Mouse (Mus musculus): ENCODE measurements around the gene Edem2. TPM values are rescaled to one million over a fixed set of nuclear protein-coding genes. Genes with fewer than 3 reads are reported as not detected.
"Not testable (repeated sequence)": the region's sequence is repeated elsewhere in the genome, so short reads cannot be mapped to it uniquely, and the experiment has no call there.

Gene Edem2
- polyA plus RNA-seq, 1 experiment from 2014 or later = 33.7 TPM

DNA sequence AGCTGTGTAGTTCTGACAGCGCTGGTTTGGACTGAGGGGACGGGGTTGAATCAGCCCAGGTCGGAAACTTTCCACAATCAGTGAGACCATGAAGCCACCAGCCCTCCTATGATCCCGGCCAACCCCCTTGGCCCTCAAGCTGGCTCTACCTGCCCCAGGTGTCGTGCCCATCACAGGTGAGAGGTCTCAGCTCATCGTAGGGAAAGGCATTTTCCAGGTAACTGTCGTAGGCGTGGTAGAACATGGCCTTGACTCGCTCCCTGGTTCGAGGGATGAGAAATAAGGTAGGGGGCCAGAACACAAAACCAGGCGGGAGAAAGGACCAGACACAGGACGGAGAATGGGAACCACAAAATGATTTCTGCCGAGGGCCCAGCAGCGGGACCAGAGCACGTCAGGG is 533 bp downstream of the Edem2 start:
- no peak overlapping the region for H3K27ac ChIP-seq
- peak overlapping the region; percentile 51 for H3K9ac ChIP-seq
- no peaks in the 10 kb centered on the region for H3K9me3 ChIP-seq
- H3K4me3 ChIP-seq = peak overlapping the region; percentile 93
- H3K27me3 ChIP-seq = no peaks in the 10 kb centered on the region
- peaks cover 12% of the 10 kb centered on the region for H3K4me1 ChIP-seq
- H3K36me3 ChIP-seq = peaks cover 8% of the 10 kb centered on the region; the same call in 1 of the 2 replicates
- H3K4me2 ChIP-seq = peak overlapping the region; percentile 82
- ATAC-seq (ENCODE audit: insufficient number of reproducible peaks, low FRiP score, low TSS enrichment, low read depth) = no peak
- WGBS = 6% methylated on average over 15 of the region's 15 CpGs

- Histone ChIP-seq H3K4me2 (no peak overlapping the region), H3K9me3 (no peaks in the 10 kb centered on the region), H3K4me1 (peaks cover 12% of the 10 kb centered on the region), H3K27me3 (no peaks in the 10 kb centered on the region), H3K27ac (no peak overlapping the region), H3K9ac (no peak overlapping the region), H3K4me3 (no peak overlapping the region), H3K36me3 (peaks cover 10% of the 10 kb centered on the region; the same call in 1 of the 2 replicates)
- no peak for ATAC-seq (ENCODE audit: insufficient number of reproducible peaks, low FRiP score, low TSS enrichment, low read depth)
- 61% methylated on average over 7 of the region's 7 CpGs for WGBS
Measured at GRCm38 (mm10) chr2:155727764-155728395, 1.4 kb downstream of the Edem2 start.

GRCm38 (mm10) chr2:155726302-155726701 is 3.0 kb downstream of the Edem2 start:
- 82% methylated on average over 7 of the region's 7 CpGs for WGBS
- Histone ChIP-seq H3K27me3 (no peaks in the 10 kb centered on the region), H3K9me3 (no peaks in the 10 kb centered on the region), H3K36me3 (peaks cover 19% of the 10 kb centered on the region), H3K27ac (no peak overlapping the region), H3K4me3 (no peak overlapping the region), H3K4me2 (no peak overlapping the region), H3K9ac (no peak overlapping the region), H3K4me1 (peaks cover 12% of the 10 kb centered on the region)
- ATAC-seq (ENCODE audit: insufficient number of reproducible peaks, low FRiP score, low TSS enrichment, low read depth) = no peak

DNA sequence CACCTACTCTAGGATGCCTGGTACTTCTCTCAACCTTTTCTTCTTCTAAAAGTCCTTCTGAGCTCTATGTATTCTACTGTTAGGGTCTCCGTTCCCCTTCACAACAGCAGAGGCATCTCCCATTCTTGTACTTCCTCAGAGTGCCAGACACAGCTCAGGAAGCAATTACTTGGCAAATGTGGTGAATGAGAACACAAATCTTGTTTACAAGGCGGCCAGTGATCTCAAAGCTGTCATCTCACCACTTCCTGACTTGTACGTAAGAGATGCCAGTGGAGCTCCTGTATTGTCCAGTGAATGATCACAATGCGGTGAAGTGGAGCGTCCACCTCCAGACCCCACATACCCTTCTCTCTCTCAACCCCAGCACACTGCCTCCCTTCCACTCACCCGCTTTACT is 4.7 kb downstream of the Edem2 start:
- no peak overlapping the region for H3K9ac ChIP-seq

DNA sequence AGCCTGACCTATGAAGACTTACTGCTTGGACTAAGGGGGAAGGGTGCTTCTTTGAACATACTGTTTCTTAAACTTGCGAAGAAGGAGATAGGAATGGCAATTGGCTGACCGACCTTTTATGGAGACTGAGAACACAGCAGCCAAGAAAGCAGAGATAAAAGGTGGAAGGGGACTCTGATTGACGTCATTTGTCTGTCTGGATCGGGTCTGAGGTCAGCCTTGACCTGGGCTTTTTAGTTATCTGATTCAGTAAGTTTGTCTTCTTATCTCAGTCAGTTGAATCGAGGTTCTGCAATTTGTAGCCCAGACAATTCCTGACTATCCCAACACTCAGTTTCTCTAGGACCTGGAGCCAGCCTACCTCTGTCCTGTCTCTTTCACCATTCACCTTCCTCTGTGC is 5.2 kb downstream of the Edem2 start:
- Histone ChIP-seq H3K4me3 (no peak overlapping the region), H3K27ac (no peak overlapping the region), H3K9me3 (no peaks in the 10 kb centered on the region), H3K4me2 (no peak overlapping the region), H3K36me3 (peaks cover 31% of the 10 kb centered on the region), H3K4me1 (peaks cover 11% of the 10 kb centered on the region), H3K27me3 (no peaks in the 10 kb centered on the region), H3K9ac (no peak overlapping the region)
- WGBS = 67% methylated on average over 5 of the region's 5 CpGs
- ATAC-seq (ENCODE audit: insufficient number of reproducible peaks, low FRiP score, low TSS enrichment, low read depth) = no peak

More for the DNA sequence above, 4.7 kb downstream of the Edem2 start:
- H3K9me3 ChIP-seq = no peaks in the 10 kb centered on the region
- no peak for ATAC-seq (ENCODE audit: insufficient number of reproducible peaks, low FRiP score, low TSS enrichment, low read depth)
- no peaks in the 10 kb centered on the region for H3K27me3 ChIP-seq
- 85% methylated on average over 6 of the region's 6 CpGs for WGBS
- H3K27ac ChIP-seq = no peak overlapping the region
- no peak overlapping the region for H3K4me3 ChIP-seq
- H3K4me2 ChIP-seq = no peak overlapping the region
- peaks cover 12% of the 10 kb centered on the region for H3K4me1 ChIP-seq
- peaks cover 27% of the 10 kb centered on the region for H3K36me3 ChIP-seq

DNA sequence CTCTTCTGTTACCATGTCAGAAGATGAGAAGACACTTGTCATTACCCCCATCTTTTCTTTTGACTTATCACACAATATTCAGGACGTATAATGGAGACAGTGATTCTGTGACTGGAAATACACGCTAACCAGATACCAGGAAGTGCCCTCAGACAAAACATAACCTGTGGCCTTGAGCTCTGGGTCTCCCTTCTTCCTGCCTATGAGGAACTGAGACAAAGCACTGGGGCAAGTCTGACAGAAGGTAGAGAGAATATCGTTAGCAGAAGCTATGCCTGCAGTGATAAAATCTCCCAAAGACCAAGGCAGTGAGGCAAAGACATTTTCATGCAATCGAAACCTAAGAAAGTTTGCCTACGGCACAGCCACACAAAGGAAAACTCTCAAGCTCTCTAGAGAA is 8.7 kb downstream of the Edem2 start:
- Histone ChIP-seq H3K9ac (no peak overlapping the region), H3K4me1 (no peaks in the 10 kb centered on the region), H3K4me3 (no peak overlapping the region), H3K36me3 (peaks cover 44% of the 10 kb centered on the region), H3K4me2 (no peak overlapping the region), H3K27me3 (no peaks in the 10 kb centered on the region), H3K27ac (no peak overlapping the region), H3K9me3 (no peaks in the 10 kb centered on the region)
- ATAC-seq (ENCODE audit: insufficient number of reproducible peaks, low FRiP score, low TSS enrichment, low read depth) = no peak
- 90% methylated on average over 5 of the region's 5 CpGs for whole genome bisulfite sequencing

DNA sequence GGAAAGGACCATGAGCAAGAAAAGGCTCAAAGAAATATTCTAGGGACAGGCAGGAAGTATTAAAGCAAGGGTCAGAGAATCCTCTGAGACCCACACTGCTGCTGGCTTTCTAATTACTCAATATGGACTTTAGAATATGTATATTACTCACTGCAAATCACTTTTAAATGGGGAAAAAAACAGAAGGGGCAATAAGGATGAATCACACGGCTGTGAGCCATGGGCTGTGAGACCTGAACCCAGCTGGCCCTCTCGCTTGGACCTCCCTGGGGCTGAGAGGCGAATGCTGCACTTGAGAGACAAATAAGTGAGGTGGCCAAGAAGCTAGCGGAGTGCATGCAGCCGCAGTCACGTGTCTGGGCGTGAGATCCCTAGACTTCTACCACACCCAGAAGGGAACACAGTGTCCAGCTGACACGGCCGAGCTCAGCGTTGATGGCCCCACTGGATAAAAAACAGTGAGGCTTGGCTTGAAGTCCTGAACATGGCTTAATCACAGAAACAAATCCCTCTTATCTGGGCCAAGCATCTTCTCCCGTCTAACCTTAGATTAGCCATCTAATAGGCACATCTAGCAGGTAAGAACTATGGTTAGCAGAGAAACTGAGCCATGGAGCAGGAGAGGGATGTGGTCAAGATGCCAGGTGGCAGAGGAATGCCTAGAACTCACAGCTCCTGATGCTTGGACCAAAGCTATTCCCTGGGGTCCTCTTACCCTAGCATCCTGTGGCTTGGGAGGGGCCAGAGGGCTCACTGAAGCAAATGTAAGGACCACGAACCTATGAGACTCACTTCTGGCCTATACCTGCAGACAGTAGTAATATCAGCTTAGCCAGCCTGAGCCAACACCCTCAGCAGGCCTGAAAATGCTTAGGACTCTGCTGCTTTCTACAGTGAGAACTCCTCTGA is 11.9 kb downstream of the Edem2 start:
- Histone ChIP-seq H3K4me2 (no peak overlapping the region), H3K4me3 (no peak overlapping the region), H3K36me3 (peaks cover 62% of the 10 kb centered on the region), H3K27ac (no peak overlapping the region), H3K27me3 (no peaks in the 10 kb centered on the region), H3K4me1 (no peaks in the 10 kb centered on the region), H3K9ac (no peak overlapping the region), H3K9me3 (no peaks in the 10 kb centered on the region)
- WGBS = 84% methylated on average over 12 of the region's 12 CpGs
- no peak for ATAC-seq (ENCODE audit: insufficient number of reproducible peaks, low FRiP score, low TSS enrichment, low read depth)

GRCm38 (mm10) chr2:155710557-155710956 is 18.7 kb downstream of the Edem2 start:
- H3K27me3 ChIP-seq = no peaks in the 10 kb centered on the region
- no peaks in the 10 kb centered on the region for H3K9me3 ChIP-seq
- no peak overlapping the region for H3K4me2 ChIP-seq
- ATAC-seq (ENCODE audit: insufficient number of reproducible peaks, low FRiP score, low TSS enrichment, low read depth) = no peak
- H3K4me1 ChIP-seq = no peaks in the 10 kb centered on the region
- 87% methylated on average over 11 of the region's 11 CpGs for WGBS
- H3K36me3 ChIP-seq = peaks cover 61% of the 10 kb centered on the region
- H3K4me3 ChIP-seq = no peak overlapping the region
- H3K27ac ChIP-seq = no peak overlapping the region
- H3K9ac ChIP-seq = no peak overlapping the region

DNA sequence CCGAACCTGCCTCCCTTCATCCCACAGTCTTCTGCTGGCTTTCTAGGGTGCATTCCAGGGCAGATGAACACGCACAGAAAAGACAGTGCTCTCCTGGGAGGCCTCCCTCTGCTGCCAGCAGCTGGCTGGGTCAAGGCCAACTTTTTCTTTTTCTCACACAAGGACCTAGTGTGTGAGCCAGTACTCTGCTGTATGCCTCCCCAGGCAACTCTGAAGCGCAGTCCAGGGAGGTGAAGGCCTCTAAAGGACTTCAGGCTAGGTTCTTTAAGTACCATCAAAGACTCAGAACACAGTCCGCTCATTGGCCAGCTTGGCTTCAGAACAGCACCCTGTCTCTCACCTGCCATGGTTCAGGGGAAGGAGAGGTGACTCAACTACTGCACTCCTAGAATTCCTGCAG is 22.0 kb downstream of the Edem2 start:
- Histone ChIP-seq H3K4me2 (no peak overlapping the region), H3K4me3 (no peak overlapping the region), H3K4me1 (no peaks in the 10 kb centered on the region), H3K9ac (no peak overlapping the region), H3K27ac (no peak overlapping the region), H3K27me3 (no peaks in the 10 kb centered on the region), H3K9me3 (no peaks in the 10 kb centered on the region), H3K36me3 (peaks cover 51% of the 10 kb centered on the region)
- 78% methylated on average over 4 of the region's 4 CpGs for WGBS
- no peak; the same call in 1 of the 2 replicates for ATAC-seq (ENCODE audit: insufficient number of reproducible peaks, low FRiP score, low TSS enrichment, low read depth)

DNA sequence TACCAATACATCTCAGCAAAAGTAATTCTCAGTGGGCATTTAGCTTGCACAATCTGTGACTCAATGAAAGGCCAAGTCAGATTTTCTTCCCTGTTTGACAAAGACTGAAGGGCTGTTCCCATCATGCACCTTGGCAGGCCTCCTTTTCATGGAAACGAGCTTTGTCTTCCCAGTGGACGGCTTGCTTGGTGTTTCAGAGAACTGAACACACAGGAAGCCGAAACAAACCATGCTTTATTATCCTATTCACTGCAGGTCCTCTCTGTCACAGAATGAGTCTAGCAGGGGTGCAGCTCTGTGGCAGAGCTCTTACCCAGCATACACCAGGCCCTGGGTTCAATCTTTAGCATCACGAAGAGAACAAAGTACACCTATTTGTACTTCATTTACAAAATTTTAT is 25.6 kb downstream of the Edem2 start:
- no peaks in the 10 kb centered on the region for H3K9me3 ChIP-seq
- no peak overlapping the region for H3K9ac ChIP-seq
- H3K36me3 ChIP-seq = peaks cover 37% of the 10 kb centered on the region
- 66% methylated on average over 4 of the region's 4 CpGs for WGBS
- H3K27me3 ChIP-seq = no peaks in the 10 kb centered on the region
- ATAC-seq (ENCODE audit: insufficient number of reproducible peaks, low FRiP score, low TSS enrichment, low read depth) = no peak
- no peak overlapping the region for H3K27ac ChIP-seq
- H3K4me3 ChIP-seq = no peak overlapping the region
- no peak overlapping the region for H3K4me2 ChIP-seq
- H3K4me1 ChIP-seq = no peaks in the 10 kb centered on the region

GRCm38 (mm10) chr2:155701399-155701919 is 27.8 kb downstream of the Edem2 start:
- 90% methylated on average over 19 of the region's 19 CpGs for WGBS
- Histone ChIP-seq H3K9me3 (no peaks in the 10 kb centered on the region), H3K4me3 (no peak overlapping the region), H3K4me2 (no peak overlapping the region), H3K4me1 (no peaks in the 10 kb centered on the region), H3K27me3 (no peaks in the 10 kb centered on the region), H3K27ac (no peak overlapping the region), H3K9ac (no peak overlapping the region), H3K36me3 (peaks cover 30% of the 10 kb centered on the region)
- no peak for ATAC-seq (ENCODE audit: insufficient number of reproducible peaks, low FRiP score, low TSS enrichment, low read depth)

- 91% methylated on average over 6 of the region's 6 CpGs for WGBS
Measured at GRCm38 (mm10) chr2:155698443-155698842, 30.8 kb downstream of the Edem2 start.

More at GRCm38 (mm10) chr2:155698443-155698842, 30.8 kb downstream of the Edem2 start:
- H3K27me3 ChIP-seq; H3K4me1 ChIP-seq; H3K4me3 ChIP-seq; H3K9ac ChIP-seq; H3K9me3 ChIP-seq; ATAC-seq (ENCODE audit: insufficient number of reproducible peaks, low FRiP score, low TSS enrichment, low read depth); H3K4me2 ChIP-seq; H3K27ac ChIP-seq: not testable (repeated sequence)
- H3K36me3 ChIP-seq = peaks cover 13% of the 10 kb centered on the region; the same call in 1 of the 2 replicates
